Mouse (Mus musculus): ENCODE results near the gene Rtkn. TPM values are rescaled to one million over a fixed set of nuclear protein-coding genes. Genes with fewer than 3 reads are reported as not detected.
"Not testable (repeated sequence)": the region's sequence is repeated elsewhere in the genome, so short reads cannot be mapped to it uniquely, and the experiment has no call there.

Rtkn gene
- total RNA-seq, 2 experiments from 2014 or later, result 10.9 to 19.8 TPM

GRCm38 (mm10) chr6:83138056-83138455, 2.8 kb downstream of the Rtkn start:
- DNase-seq, result peak; percentile 48

- no peak for DNase-seq
These were observed 4.8 kb downstream of the Rtkn start for GRCm38 (mm10) chr6:83140044-83140443.

GRCm38 (mm10) chr6:83141636-83142035, 6.4 kb downstream of the Rtkn start:
- no peak for DNase-seq

- DNase-seq, result peak; percentile 47
These were observed 7.0 kb downstream of the Rtkn start for GRCm38 (mm10) chr6:83142211-83142731.

- no peak for DNase-seq
These were observed 7.6 kb downstream of the Rtkn start for GRCm38 (mm10) chr6:83142886-83143285.

- DNase-seq, result no peak
These were observed 9.9 kb downstream of the Rtkn start for GRCm38 (mm10) chr6:83145209-83145608.

- DNase-seq, result no peak
These were observed 10.5 kb downstream of the Rtkn start for GRCm38 (mm10) chr6:83145805-83146204.

GRCm38 (mm10) chr6:83147280-83147679, 12.0 kb downstream of the Rtkn start:
- peak; percentile 59 for DNase-seq

- DNase-seq, result no peak
These were observed 16.5 kb downstream of the Rtkn start for GRCm38 (mm10) chr6:83151721-83152120.

GRCm38 (mm10) chr6:83153038-83153437, 17.8 kb downstream of the Rtkn start:
- DNase-seq, result no peak

GRCm38 (mm10) chr6:83153485-83153884, 18.2 kb downstream of the Rtkn start:
- DNase-seq, result no peak

GRCm38 (mm10) chr6:83155552-83156238, 20.4 kb downstream of the Rtkn start:
- no peak for DNase-seq

- DNase-seq, result peak; percentile 73
These were observed 21.0 kb downstream of the Rtkn start, which contains the start of the genes Wdr54 and 1700003E16Rik for GRCm38 (mm10) chr6:83156259-83156684. Wdr54 (minus strand) TSS chr6:83156397. 1700003E16Rik (plus strand) TSS chr6:83156404.

GRCm38 (mm10) chr6:83159456-83159855, 24.2 kb downstream of the Rtkn start:
- DNase-seq, result not testable (repeated sequence)

- no peak for DNase-seq
These were observed 26.2 kb downstream of the Rtkn start for GRCm38 (mm10) chr6:83161442-83161841.

GRCm38 (mm10) chr6:83161921-83162641, 26.8 kb downstream of the Rtkn start:
- DNase-seq, result peak; percentile 67

- DNase-seq, result peak; percentile 78
These were observed 27.4 kb downstream of the Rtkn start for GRCm38 (mm10) chr6:83162701-83163100.

GRCm38 (mm10) chr6:83165026-83165606, 29.9 kb downstream of the Rtkn start:
- DNase-seq, result no peak

- DNase-seq, result peak; percentile 94
These were observed 30.5 kb downstream of the Rtkn start, which contains the start of gene Dctn1 for GRCm38 (mm10) chr6:83165607-83166242. Dctn1 (plus strand) TSS chr6:83165920.

- DNase-seq, result no peak
These were observed 31.0 kb downstream of the Rtkn start for GRCm38 (mm10) chr6:83166243-83166630.

- no peak for DNase-seq
These were observed 34.6 kb downstream of the Rtkn start for GRCm38 (mm10) chr6:83169872-83170271.

GRCm38 (mm10) chr6:83171063-83171462, 35.8 kb downstream of the Rtkn start:
- no peak for DNase-seq

Measured in adrenal gland, postnatal 10 days (tissue).